Mouse (Mus musculus) midbrain, postnatal 0 days (tissue): Measurements from ENCODE around the gene Gcnt1. TPM values are rescaled to one million over a fixed set of nuclear protein-coding genes. Genes with fewer than 3 reads are reported as not detected.
A peak's percentile ranks its signal among the peaks of the same experiment; 100 is the strongest.

ENCODE experiments used
- ATAC-seq: fragments of 200-750 bp; cut with Nextera tagmentation; 2 replicates; pipeline ENCODE4 v1.8.0; 2017; ENCODE audit warnings: moderate number of reproducible peaks, mild to moderate bottlenecking, moderate TSS enrichment, moderate library complexity; ENCODE audit not compliant: low FRiP score
- DNase-seq: peaks from one replicate; pipeline ENCODE4 v3.0.0-alpha.2; 2015; ENCODE audit warnings: low spot score
- H3K27ac ChIP-seq: fragments of 300-500 bp; sonication (generic); 2 replicates; pipeline ENCODE4 v1.5.1; 2014; ENCODE audit warnings: low read depth, mild to moderate bottlenecking, low read length, mixed read lengths
- H3K27me3 ChIP-seq: fragments of 300-500 bp; sonication (generic); 2 replicates; pipeline ENCODE4 v1.6.1; 2014; ENCODE audit warnings: low read length, control low read depth, mixed read lengths; ENCODE audit not compliant: insufficient read depth
- H3K36me3 ChIP-seq: fragments of 300-500 bp; sonication (generic); 2 replicates; pipeline ENCODE4 v1.6.1; 2014; ENCODE audit warnings: low read length, control low read depth, mixed read lengths; ENCODE audit not compliant: insufficient read depth
- H3K4me1 ChIP-seq: fragments of 300-500 bp; sonication (generic); 2 replicates; pipeline ENCODE4 v1.6.1; 2014; ENCODE audit warnings: mild to moderate bottlenecking, control low read depth, antibody characterized with exemption, low read length, mixed read lengths; ENCODE audit not compliant: insufficient read depth
- H3K4me2 ChIP-seq: fragments of 300-500 bp; sonication (generic); 2 replicates; pipeline ENCODE4 v1.6.1; 2014; ENCODE audit warnings: low read depth, mild to moderate bottlenecking, low read length, mixed read lengths; ENCODE audit not compliant: poor library complexity, severe bottlenecking
- H3K4me3 ChIP-seq: fragments of 300-500 bp; sonication (generic); 2 replicates; pipeline ENCODE4 v1.5.1; 2014; ENCODE audit warnings: low read depth, mild to moderate bottlenecking, low read length, moderate library complexity
- H3K9ac ChIP-seq: fragments of 300-500 bp; sonication (generic); replicated peaks from 2 replicates; pipeline ENCODE4 v1.6.1; 2014; ENCODE audit warnings: mild to moderate bottlenecking, low read length, moderate library complexity, mixed read lengths; ENCODE audit not compliant: poor library complexity, severe bottlenecking
- H3K9me3 ChIP-seq: fragments of 300-500 bp; sonication (generic); 2 replicates; pipeline ENCODE4 v1.6.1; 2016; ENCODE audit warnings: low read length, control low read depth
- CTCF ChIP-seq: IDR thresholded peaks from 2 replicates; pipeline ENCODE4 v1.5.1; 2016; ENCODE audit warnings: antibody characterized with exemption, mild to moderate bottlenecking
- WGBS: fragments of 180-500 bp; shearing (Covaris S2); extraction: QIAGEN DNeasy Blood & Tissue Kit; methylation state at CpG from one replicate; pipeline ENCODE4 v1.1.7; 2014; 5-methylcytosine and 5-hydroxymethylcytosine counted together
- polyA plus RNA-seq: library from polyadenylated mRNA; unstranded; fragments of >200 nt; fragmentation: Nextera tagmentation; extraction: Ambion mirVana; gene quantifications from 2 replicates; pipeline ENCODE4 v1.2.1, GENCODE M21; 2015
- total RNA-seq: library from RNA; depleted of rRNA; stranded (reverse); fragments of >200 nt; gene quantifications from 2 replicates; pipeline ENCODE4 v1.2.3, GENCODE M21; 2014

Gene Gcnt1
- total and polyA plus RNA-seq, 2 experiments from 2014 or later, result 0.60 to 1.2 TPM

GRCm38 (mm10) chr19:17393841-17394591, 21.4 kb upstream of the Gcnt1 start, which contains the start of gene Rfk:
Rfk (plus strand) TSS chr19:17394043.
- peaks cover 4% of the 10 kb centered on the region; the same call in 1 of the 2 replicates for H3K36me3 ChIP-seq
- H3K9ac ChIP-seq, result peak within 1 kb of the TSS; percentile 95
- DNase-seq, result peak; percentile 88
- H3K4me1 ChIP-seq, result no peaks in the 10 kb centered on the region
- peak within 1 kb of the TSS; percentile 68 for H3K4me2 ChIP-seq
- H3K4me3 ChIP-seq, result peak within 1 kb of the TSS; percentile 89
- no peaks in the 10 kb centered on the region for H3K27me3 ChIP-seq
- H3K27ac ChIP-seq, result peak within 1 kb of the TSS; percentile 77
- no peaks in the 10 kb centered on the region for H3K9me3 ChIP-seq
- under 1% methylated on average over 55 of the region's 83 CpGs for WGBS
- ATAC-seq, result peak; percentile 95
- no peak for TF ChIP-seq CTCF

GRCm38 (mm10) chr19:17392866-17393265, 20.2 kb upstream of the Gcnt1 start:
- Histone ChIP-seq H3K4me3 (no peak overlapping the region), H3K9ac (no peak overlapping the region), H3K36me3 (no peaks in the 10 kb centered on the region), H3K4me2 (no peak overlapping the region), H3K27ac (no peak overlapping the region), H3K4me1 (no peaks in the 10 kb centered on the region), H3K27me3 (no peaks in the 10 kb centered on the region), H3K9me3 (no peaks in the 10 kb centered on the region)
- 18% methylated on average over 3 of the region's 3 CpGs for WGBS
- no peak for TF ChIP-seq CTCF
- DNase-seq, result no peak
- no peak for ATAC-seq

GRCm38 (mm10) chr19:17388404-17388803, 15.8 kb upstream of the Gcnt1 start:
- Histone ChIP-seq H3K9me3 (no peaks in the 10 kb centered on the region), H3K4me3 (no peak overlapping the region), H3K9ac (no peak overlapping the region), H3K27ac (no peak overlapping the region), H3K4me2 (no peak overlapping the region), H3K4me1 (no peaks in the 10 kb centered on the region), H3K27me3 (no peaks in the 10 kb centered on the region), H3K36me3 (no peaks in the 10 kb centered on the region)
- peak; percentile 84 for TF ChIP-seq CTCF
- WGBS, result 7% methylated on average over 2 of the region's 2 CpGs
- ATAC-seq (peak; percentile 45), DNase-seq (peak; percentile 71)

GRCm38 (mm10) chr19:17386424-17386823, 13.8 kb upstream of the Gcnt1 start:
- H3K27me3 ChIP-seq, result no peaks in the 10 kb centered on the region
- TF ChIP-seq CTCF, result no peak
- H3K9me3 ChIP-seq, result no peaks in the 10 kb centered on the region
- peak; percentile 18 for DNase-seq
- H3K4me2 ChIP-seq, result no peak overlapping the region
- no peak overlapping the region for H3K9ac ChIP-seq
- no peak for ATAC-seq
- H3K27ac ChIP-seq, result no peak overlapping the region
- no peak overlapping the region for H3K4me3 ChIP-seq
- 15% methylated on average over 6 of the region's 6 CpGs for WGBS
- no peaks in the 10 kb centered on the region for H3K36me3 ChIP-seq
- H3K4me1 ChIP-seq, result no peaks in the 10 kb centered on the region

GRCm38 (mm10) chr19:17385426-17385825, 12.8 kb upstream of the Gcnt1 start:
- no peak for DNase-seq
- 47% methylated on average over 1 of the region's 1 CpGs for WGBS

GRCm38 (mm10) chr19:17385022-17385421, 12.4 kb upstream of the Gcnt1 start:
- H3K36me3 ChIP-seq, result no peaks in the 10 kb centered on the region
- 95% methylated on average over 4 of the region's 4 CpGs for WGBS
- no peak for TF ChIP-seq CTCF
- ATAC-seq (no peak), DNase-seq (no peak)
- H3K4me1 ChIP-seq, result no peaks in the 10 kb centered on the region
- H3K4me2 ChIP-seq, result no peak overlapping the region
- no peak overlapping the region for H3K27ac ChIP-seq
- H3K9ac ChIP-seq, result no peak overlapping the region
- no peak overlapping the region for H3K4me3 ChIP-seq
- H3K27me3 ChIP-seq, result no peaks in the 10 kb centered on the region
- no peaks in the 10 kb centered on the region for H3K9me3 ChIP-seq

More at GRCm38 (mm10) chr19:17385426-17385825, 12.8 kb upstream of the Gcnt1 start:
- Histone ChIP-seq H3K36me3 (no peaks in the 10 kb centered on the region), H3K4me1 (no peaks in the 10 kb centered on the region), H3K9ac (no peak overlapping the region), H3K27ac (no peak overlapping the region), H3K4me3 (no peak overlapping the region), H3K9me3 (no peaks in the 10 kb centered on the region), H3K4me2 (no peak overlapping the region), H3K27me3 (no peaks in the 10 kb centered on the region)
- ATAC-seq, result no peak
- TF ChIP-seq CTCF, result no peak
